Mouse (Mus musculus) CH12.LX (cell line): Measurements from ENCODE around the gene Ush2a. TPM values are rescaled to one million over a fixed set of nuclear protein-coding genes. Genes with fewer than 3 reads are reported as not detected.

Experiments
- DNase-seq: peaks from one replicate; pipeline ENCODE4 v3.0.0-alpha.2; 2013; ENCODE audit errors: extremely low read depth
- H3K27ac ChIP-seq: 2 replicates; pipeline ENCODE4 v1.5.1; 2012; ENCODE audit warnings: low read depth, mild to moderate bottlenecking, control low read depth, moderate library complexity; ENCODE audit not compliant: insufficient read depth
- H3K27me3 ChIP-seq: replicated peaks from 2 replicates; pipeline ENCODE3; 2012; ENCODE audit warnings: inconsistent platforms
- H3K36me3 ChIP-seq, 2 experiments: replicated peaks in 1 of 2; 2 replicates each; pipeline versions ENCODE3 to v1.6.1; 2012; ENCODE audit warnings: inconsistent platforms in 1 of 2, low read length in 1 of 2, mild to moderate bottlenecking in 1 of 2, mixed read lengths in 1 of 2, moderate library complexity in 1 of 2; ENCODE audit not compliant: control insufficient read depth in 1 of 2, insufficient read depth in 1 of 2
- H3K4me1 ChIP-seq, 2 experiments: 2 replicates each; pipeline ENCODE4 v1.6.1; 2012; ENCODE audit warnings: inconsistent platforms in 1 of 2, moderate library complexity in 1 of 2; ENCODE audit not compliant: insufficient read depth in 2 of 2, control insufficient read depth in 1 of 2
- H3K4me2 ChIP-seq: 2 replicates; pipeline ENCODE4 v1.6.1; 2012; ENCODE audit warnings: low read depth, mild to moderate bottlenecking, control low read depth; ENCODE audit not compliant: poor library complexity, insufficient read depth, severe bottlenecking
- H3K4me3 ChIP-seq, 3 experiments: fragments of 150-350 bp in 1 of 3; sonication (generic) in 1 of 3; replicated peaks in 1 of 3; 2 replicates each; pipeline versions ENCODE3 to v1.5.1; 2011 to 2012; ENCODE audit warnings: low read depth in 2 of 3, low read length in 2 of 3, mild to moderate bottlenecking in 2 of 3, moderate library complexity in 2 of 3, control low read depth in 1 of 3, improper control_type of control experiment in 1 of 3, inconsistent platforms in 1 of 3, mixed read lengths in 1 of 3; ENCODE audit not compliant: poor library complexity in 1 of 3
- H3K79me2 ChIP-seq: replicated peaks from 2 replicates; pipeline ENCODE4 v1.6.1; 2012; ENCODE audit warnings: mild to moderate bottlenecking, moderate library complexity; ENCODE audit not compliant: control insufficient read depth, poor library complexity, insufficient read depth, severe bottlenecking; ENCODE audit errors: extremely low read depth
- H3K9ac ChIP-seq: 2 replicates; pipeline ENCODE4 v1.6.1; 2012; ENCODE audit warnings: low read depth, mild to moderate bottlenecking, control low read depth, moderate library complexity; ENCODE audit not compliant: insufficient read depth
- H3K9me3 ChIP-seq: replicated peaks from 2 replicates; pipeline ENCODE3; 2012; ENCODE audit warnings: low read length, inconsistent platforms, mixed read lengths
- CTCF ChIP-seq, 2 experiments: IDR thresholded peaks in 1 of 2; conservative IDR thresholded peaks in 1 of 2; 2 replicates each; pipeline ENCODE4 v1.5.1; 2011 to 2012; ENCODE audit warnings: low read depth in 2 of 2, low read length in 2 of 2, improper control_type of control experiment in 1 of 2, inconsistent platforms in 1 of 2, mild to moderate bottlenecking in 1 of 2, moderate library complexity in 1 of 2
- ELF1 ChIP-seq: IDR thresholded peaks from 2 replicates; pipeline ENCODE4 v1.6.1; 2014; ENCODE audit warnings: low read depth, mild to moderate bottlenecking, inconsistent platforms, low read length, improper control_type of control experiment
- EP300 ChIP-seq: IDR thresholded peaks from 2 replicates; pipeline ENCODE4 v1.6.1; 2011; ENCODE audit warnings: low read length, improper control_type of control experiment
- ETS1 ChIP-seq: conservative IDR thresholded peaks from 2 replicates; pipeline ENCODE4 v1.6.1; 2012; ENCODE audit warnings: low read depth, mild to moderate bottlenecking, inconsistent platforms, low read length, improper control_type of control experiment, moderate library complexity
- GABPA ChIP-seq: IDR thresholded peaks from 2 replicates; pipeline ENCODE4 v1.6.1; 2012; ENCODE audit warnings: low read depth, low read length, improper control_type of control experiment, inconsistent platforms; ENCODE audit not compliant: insufficient replicate concordance
- HCFC1 ChIP-seq: IDR thresholded peaks from 2 replicates; pipeline ENCODE4 v1.6.1; 2012; ENCODE audit warnings: low read depth, mild to moderate bottlenecking, inconsistent platforms, low read length, improper control_type of control experiment
- KAT2A ChIP-seq: IDR thresholded peaks from 2 replicates; pipeline ENCODE4 v1.6.1; 2012; ENCODE audit warnings: low read length, improper control_type of control experiment, inconsistent platforms; ENCODE audit not compliant: insufficient replicate concordance
- MAX ChIP-seq: IDR thresholded peaks from 2 replicates; pipeline ENCODE4 v1.6.1; 2011; ENCODE audit warnings: low read length, improper control_type of control experiment
- MAZ ChIP-seq: IDR thresholded peaks from 2 replicates; pipeline ENCODE4 v1.6.1; 2012; ENCODE audit warnings: low read depth, mild to moderate bottlenecking, inconsistent platforms, low read length, improper control_type of control experiment, moderate library complexity
- MEF2A ChIP-seq: IDR thresholded peaks from 2 replicates; pipeline ENCODE4 v1.6.1; 2014; ENCODE audit warnings: low read depth, mild to moderate bottlenecking, inconsistent platforms, low read length, improper control_type of control experiment, borderline replicate concordance
- POLR2A ChIP-seq: IDR thresholded peaks from 2 replicates; pipeline ENCODE4 v1.6.1; 2011; ENCODE audit warnings: low read depth, mild to moderate bottlenecking, improper control_type of control experiment, low read length
- RAD21 ChIP-seq: IDR thresholded peaks from 2 replicates; pipeline ENCODE4 v1.6.1; 2011; ENCODE audit warnings: low read depth, mild to moderate bottlenecking, low read length, improper control_type of control experiment, moderate library complexity
- SIN3A ChIP-seq: IDR thresholded peaks from 2 replicates; pipeline ENCODE4 v1.6.1; 2012; ENCODE audit warnings: low read length, improper control_type of control experiment, inconsistent platforms
- TCF12 ChIP-seq: IDR thresholded peaks from 2 replicates; pipeline ENCODE4 v1.6.1; 2014; ENCODE audit warnings: low read depth, mild to moderate bottlenecking, inconsistent platforms, low read length, improper control_type of control experiment
- UBTF ChIP-seq: IDR thresholded peaks from 2 replicates; pipeline ENCODE4 v1.6.1; 2012; ENCODE audit warnings: low read depth, mild to moderate bottlenecking, inconsistent platforms, low read length, improper control_type of control experiment, moderate library complexity
- USF1 ChIP-seq: IDR thresholded peaks from 2 replicates; pipeline ENCODE4 v1.6.1; 2014; ENCODE audit warnings: low read depth, mild to moderate bottlenecking, inconsistent platforms, low read length, improper control_type of control experiment
- USF2 ChIP-seq: conservative IDR thresholded peaks from 2 replicates; pipeline ENCODE4 v1.6.1; 2011; ENCODE audit warnings: low read depth, low read length, improper control_type of control experiment
- ZKSCAN1 ChIP-seq: IDR thresholded peaks from 2 replicates; pipeline ENCODE4 v1.6.1; 2012; ENCODE audit warnings: low read depth, inconsistent platforms, low read length, improper control_type of control experiment, borderline replicate concordance
- ZNF384 ChIP-seq: IDR thresholded peaks from 2 replicates; pipeline ENCODE4 v1.6.1; 2012; ENCODE audit warnings: low read depth, low read length, improper control_type of control experiment, inconsistent platforms
- dilution Hi-C: fragments of 300-500 bp; cut with MboI; formaldehyde crosslinking; loops from 2 replicates; pipeline ENCODE4 v1.14.3; 2020; ENCODE audit warnings: low sequenced_read_pairs; ENCODE audit not compliant: extremely low pct_unique_long_range_greater_than_20kb, extremely low pct_ligation_motif_present
- in situ Hi-C: fragments of 300-500 bp; cut with MboI; formaldehyde crosslinking; loops from 3 replicates; pipeline ENCODE4 v1.14.3; 2019; ENCODE audit warnings: low sequenced_read_pairs, low pct_ligation_motif_present, low pct_unique_long_range_greater_than_20kb, mixed read lengths
- polyA plus RNA-seq: library from polyadenylated mRNA; unstranded; fragments of >175 nt; gene quantifications from 2 replicates; pipeline ENCODE4 v1.2.1, GENCODE M21; 2012; ENCODE audit warnings: low read depth; ENCODE audit not compliant: insufficient read length
- total RNA-seq, 2 experiments: library from RNA; depleted of rRNA; stranded (reverse); fragments of 300-350 nt in 1 of 2; fragments of >200 nt in 1 of 2; gene quantifications; 2 replicates each; pipeline ENCODE4 v1.2.3; 2012 to 2014

Gene Ush2a
- total and polyA plus RNA-seq, 3 experiments, result not detected

DNA sequence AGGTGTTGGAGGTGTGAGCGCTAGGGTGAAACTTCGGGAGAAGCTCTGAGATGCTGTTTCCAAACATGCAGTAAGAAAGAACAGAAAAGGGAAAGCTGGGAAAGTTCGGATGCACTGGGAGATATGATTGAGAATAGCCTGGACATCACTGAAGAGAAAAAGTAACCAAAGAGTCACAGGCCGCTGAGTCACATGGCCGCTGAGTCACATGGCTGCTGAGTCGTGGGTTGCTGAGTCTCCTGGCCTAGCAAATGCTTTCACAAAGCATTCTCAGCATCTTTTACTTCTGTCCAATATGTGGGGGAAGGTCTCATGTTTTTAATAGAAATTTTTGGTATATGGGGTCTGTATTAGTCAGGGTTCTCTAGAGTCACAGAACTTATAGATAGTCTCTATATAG, 500.6 kb downstream of the Ush2a start:
- no peak overlapping the region for H3K4me2 ChIP-seq
- H3K27ac ChIP-seq, result no peak overlapping the region
- peaks cover 42% of the 10 kb centered on the region for H3K9me3 ChIP-seq
- H3K79me2 ChIP-seq, result no peaks in the 10 kb centered on the region
- DNase-seq, result no peak
- no peak overlapping the region for H3K9ac ChIP-seq
- no peaks in the 10 kb centered on the region for H3K27me3 ChIP-seq
- in situ Hi-C loops, result no loop called here
- no peak for TF ChIP-seq MAZ
- no peak for TF ChIP-seq POLR2A
- TF ChIP-seq SIN3A, result no peak
- TF ChIP-seq MAX, result no peak
- TF ChIP-seq GABPA, result no peak
- dilution Hi-C loops, result no loop called here
- H3K4me1 ChIP-seq, result no peaks in the 10 kb centered on the region
- H3K36me3 ChIP-seq, result no peaks in the 10 kb centered on the region
- H3K4me3 ChIP-seq, result no peak overlapping the region

DNA sequence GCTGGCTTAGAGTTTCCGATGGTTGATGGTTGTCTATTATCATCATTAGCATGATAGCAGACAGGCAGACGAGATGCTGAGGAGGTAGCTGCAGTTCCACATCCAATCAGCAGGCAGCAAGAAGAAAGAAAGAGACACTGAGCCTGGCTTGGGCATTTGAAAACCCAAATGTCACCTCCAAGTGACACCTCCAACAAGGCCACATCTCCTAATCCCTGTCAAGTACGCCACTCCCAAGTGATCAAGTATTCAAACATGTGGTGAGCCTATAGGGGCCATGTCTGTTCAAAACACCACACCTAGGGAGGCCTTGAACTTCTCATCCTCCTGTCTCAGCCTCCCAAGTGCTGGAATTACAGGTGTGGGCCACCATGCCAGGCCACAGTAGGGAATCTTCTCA, 501.9 kb downstream of the Ush2a start:
- DNase-seq, result no peak
- H3K4me3 ChIP-seq, result no peak overlapping the region
- H3K4me1 ChIP-seq, result no peaks in the 10 kb centered on the region
- H3K4me2 ChIP-seq, result no peak overlapping the region
- no peaks in the 10 kb centered on the region for H3K27me3 ChIP-seq
- in situ Hi-C loops, result no loop called here
- TF ChIP-seq CTCF (conservative IDR thresholded peaks at IDR 0.05 in 1 of 2, IDR thresholded peaks at IDR 0.05 in 1 of 2; ENCODE audit: low read depth in 2 of 2, low read length in 2 of 2) (no peak), USF2 (no peak), MEF2A (no peak), RAD21 (no peak), UBTF (no peak), MAX (no peak), EP300 (no peak), ZKSCAN1 (no peak), ZNF384 (no peak)
- TF ChIP-seq, all 38 proteins: peak for 0
- dilution Hi-C loops, result no loop called here
- Histone ChIP-seq H3K27ac (no peak overlapping the region), H3K79me2 (no peaks in the 10 kb centered on the region), H3K9ac (no peak overlapping the region), H3K9me3 (peaks cover 34% of the 10 kb centered on the region), H3K36me3 (no peaks in the 10 kb centered on the region)

GRCm38 (mm10) chr1:188770828-188771227, 509.0 kb downstream of the Ush2a start:
- TF ChIP-seq HCFC1 (no peak), ETS1 (no peak), SIN3A (no peak), UBTF (no peak), RAD21 (no peak), ELF1 (no peak), GABPA (no peak), USF1 (no peak), TCF12 (no peak), MAZ (no peak), KAT2A (no peak)
- no peak for DNase-seq
- H3K9ac ChIP-seq, result no peak overlapping the region
- no peaks in the 10 kb centered on the region for H3K36me3 ChIP-seq
- no peaks in the 10 kb centered on the region for H3K27me3 ChIP-seq
- peaks cover 54% of the 10 kb centered on the region for H3K9me3 ChIP-seq
- no peaks in the 10 kb centered on the region for H3K4me1 ChIP-seq
- H3K4me3 ChIP-seq, result no peak overlapping the region
- in situ Hi-C loops, result no loop called here
- H3K27ac ChIP-seq, result no peak overlapping the region
- dilution Hi-C loops, result no loop called here
- no peak overlapping the region for H3K4me2 ChIP-seq
- no peaks in the 10 kb centered on the region for H3K79me2 ChIP-seq
